Mouse (Mus musculus): ENCODE measurements around the gene M1ap.

DNA sequence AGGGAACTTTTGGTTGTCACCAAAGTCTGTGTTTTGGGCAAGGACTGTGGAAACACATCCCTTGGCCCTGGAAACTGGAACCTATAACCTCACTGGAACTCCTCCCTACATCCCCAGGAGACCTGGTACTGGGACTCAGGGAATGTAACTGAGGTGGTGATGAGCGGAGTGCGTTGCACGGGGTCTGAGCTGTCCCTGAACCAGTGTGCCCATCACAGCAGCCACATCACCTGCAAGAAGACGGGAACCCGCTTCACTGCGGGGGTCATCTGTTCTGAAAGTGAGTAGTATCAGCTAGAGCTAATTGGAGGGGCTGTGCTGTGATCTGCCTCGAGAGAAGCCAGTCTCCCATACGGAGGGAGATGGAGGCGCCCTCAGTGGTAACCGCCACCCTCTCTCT, 102.7 kb downstream of the M1ap start:
- TF ChIP-seq CTCF (IDR thresholded peaks at IDR 0.05; ENCODE audit: control insufficient read depth, insufficient read depth, insufficient read length), result no peak
- TF ChIP-seq MYOG (IDR thresholded peaks at IDR 0.05; ENCODE audit: control insufficient read depth, extremely low read depth, insufficient read length), result no peak
- TF ChIP-seq CEBPB (IDR thresholded peaks at IDR 0.05; ENCODE audit: low read depth), result no peak
- no peak for TF ChIP-seq USF1 (IDR thresholded peaks at IDR 0.05; ENCODE audit: low read depth)

Data from C2C12 (cell line).